Mouse (Mus musculus) monocyte, adult 2 months (primary cell): ENCODE data around the gene Hsf2bp.

Experiments used
- DNase-seq, 2 experiments: peaks; one replicate each; pipeline ENCODE4 v3.0.0; 2022; ENCODE audit warnings: low spot score in 2 of 2, low read depth in 1 of 2

Hsf2bp gene

GRCm38 (mm10) chr17:31939292-31940060 is 96.7 kb downstream of the Hsf2bp start:
- no peak for DNase-seq

- no peak for DNase-seq
These were observed 97.4 kb downstream of the Hsf2bp start for GRCm38 (mm10) chr17:31938539-31939260.

- no peak for DNase-seq
These were observed 99.0 kb downstream of the Hsf2bp start for GRCm38 (mm10) chr17:31937141-31937554.

GRCm38 (mm10) chr17:31935841-31936240 is 100.3 kb downstream of the Hsf2bp start:
- no peak for DNase-seq

GRCm38 (mm10) chr17:31935091-31935830 is 100.9 kb downstream of the Hsf2bp start:
- no peak for DNase-seq

- DNase-seq, result no peak
These were observed 102.2 kb downstream of the Hsf2bp start for GRCm38 (mm10) chr17:31933956-31934355.

GRCm38 (mm10) chr17:31931499-31931898 is 104.7 kb downstream of the Hsf2bp start:
- no peak for DNase-seq

- no peak for DNase-seq
These were observed 106.1 kb downstream of the Hsf2bp start for GRCm38 (mm10) chr17:31929844-31930715.

- DNase-seq, result no peak
These were observed 107.1 kb downstream of the Hsf2bp start for GRCm38 (mm10) chr17:31929032-31929431.

GRCm38 (mm10) chr17:31927895-31928626 is 108.1 kb downstream of the Hsf2bp start:
- no peak for DNase-seq

GRCm38 (mm10) chr17:31924229-31924628 is 111.9 kb downstream of the Hsf2bp start:
- no peak for DNase-seq

- no peak for DNase-seq
These were observed 112.7 kb downstream of the Hsf2bp start for GRCm38 (mm10) chr17:31923310-31923970.

GRCm38 (mm10) chr17:31920589-31921190 is 115.5 kb downstream of the Hsf2bp start:
- no peak for DNase-seq

GRCm38 (mm10) chr17:31919599-31919998 is 116.5 kb downstream of the Hsf2bp start:
- no peak for DNase-seq

- no peak for DNase-seq
These were observed 117.8 kb downstream of the Hsf2bp start for GRCm38 (mm10) chr17:31918374-31918773.

- DNase-seq, result no peak
These were observed 119.7 kb downstream of the Hsf2bp start for GRCm38 (mm10) chr17:31916461-31916775.

- DNase-seq, result no peak
These were observed 120.2 kb downstream of the Hsf2bp start for GRCm38 (mm10) chr17:31915756-31916460.

GRCm38 (mm10) chr17:31914323-31914722 is 121.8 kb downstream of the Hsf2bp start:
- DNase-seq, result no peak
